Mouse (Mus musculus): ENCODE measurements around the gene Mylpf. TPM values are rescaled to one million over a fixed set of nuclear protein-coding genes. Genes with fewer than 3 reads are reported as not detected.

Gene Mylpf
- polyA plus RNA-seq, 1 experiment from 2014 or later, result 2.2 TPM

DNA sequence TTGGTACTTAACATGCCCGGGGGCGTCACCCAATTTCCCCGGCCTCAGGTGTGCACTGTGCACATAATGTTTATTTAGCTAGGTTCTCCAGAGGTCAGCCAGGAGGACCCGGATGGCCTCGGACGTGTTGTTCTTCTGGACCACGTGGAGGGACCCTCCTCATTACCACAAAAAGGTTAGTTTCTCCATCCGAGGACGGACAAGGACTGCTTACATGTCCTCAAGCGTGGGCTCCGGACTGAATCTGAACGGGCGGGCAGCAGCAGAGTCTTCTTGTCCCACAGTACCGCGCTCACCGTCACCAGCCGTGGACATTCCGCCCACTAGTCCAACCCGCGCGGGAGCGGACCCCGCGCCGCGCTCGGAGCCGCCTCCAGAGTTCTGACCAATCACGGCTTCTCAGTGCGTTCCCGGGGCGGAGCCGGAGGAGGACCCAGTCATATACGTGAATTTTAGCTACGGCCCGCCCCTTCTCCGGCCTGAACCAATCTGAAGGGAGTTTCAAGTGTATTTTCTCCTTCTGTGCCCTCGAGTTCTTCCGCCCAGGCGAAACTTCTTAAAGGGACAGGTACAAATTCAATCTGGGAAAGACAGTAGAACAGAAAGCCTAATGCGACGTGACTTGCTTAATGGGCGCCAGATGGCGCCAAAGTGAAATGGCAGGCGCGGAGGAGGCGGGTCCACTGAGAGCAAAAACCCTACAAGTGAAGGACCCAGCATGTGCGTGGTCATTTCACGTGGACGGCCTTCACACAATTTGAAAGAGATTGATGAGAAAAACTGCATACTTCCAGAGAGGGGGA is 51.8 kb downstream of the Mylpf start, which contains the start of gene Dctpp1:
TSS of gene Dctpp1 (minus strand) at position 401 of the 803 bp plus-strand sequence.
- Histone ChIP-seq H3K4me1 (replicated peaks; ENCODE audit: control insufficient read depth, insufficient read depth, low read length) (0 out of 2 replicates have a peak, but pooled peaks cover 7% of the 10 kb centered on the region), H3K9me3 (ENCODE audit: control insufficient read depth, low read length) (no peaks in the 10 kb centered on the region), H3K4me2 (replicated peaks) (peak within 1 kb of the TSS; percentile 86), H3K9ac (peak within 1 kb of the TSS; percentile 73), H3K36me3 (replicated peaks; ENCODE audit: control insufficient read depth, insufficient read depth) (peaks cover 5% of the 10 kb centered on the region; the same call in 1 of the 2 replicates), H3K4me3 (replicated peaks; ENCODE audit: low read length) (peak within 1 kb of the TSS; percentile 61), H3K27me3 (ENCODE audit: control insufficient read depth, insufficient read depth, low read length) (no peaks in the 10 kb centered on the region), H3K27ac (no peak within 1 kb of the TSS)
- ATAC-seq (ENCODE audit: low FRiP score), result peak; percentile 98
- DNase-seq (ENCODE audit: low spot score), result peak; percentile 97
- WGBS, result under 1% methylated on average over 50 of the region's 50 CpGs

DNA sequence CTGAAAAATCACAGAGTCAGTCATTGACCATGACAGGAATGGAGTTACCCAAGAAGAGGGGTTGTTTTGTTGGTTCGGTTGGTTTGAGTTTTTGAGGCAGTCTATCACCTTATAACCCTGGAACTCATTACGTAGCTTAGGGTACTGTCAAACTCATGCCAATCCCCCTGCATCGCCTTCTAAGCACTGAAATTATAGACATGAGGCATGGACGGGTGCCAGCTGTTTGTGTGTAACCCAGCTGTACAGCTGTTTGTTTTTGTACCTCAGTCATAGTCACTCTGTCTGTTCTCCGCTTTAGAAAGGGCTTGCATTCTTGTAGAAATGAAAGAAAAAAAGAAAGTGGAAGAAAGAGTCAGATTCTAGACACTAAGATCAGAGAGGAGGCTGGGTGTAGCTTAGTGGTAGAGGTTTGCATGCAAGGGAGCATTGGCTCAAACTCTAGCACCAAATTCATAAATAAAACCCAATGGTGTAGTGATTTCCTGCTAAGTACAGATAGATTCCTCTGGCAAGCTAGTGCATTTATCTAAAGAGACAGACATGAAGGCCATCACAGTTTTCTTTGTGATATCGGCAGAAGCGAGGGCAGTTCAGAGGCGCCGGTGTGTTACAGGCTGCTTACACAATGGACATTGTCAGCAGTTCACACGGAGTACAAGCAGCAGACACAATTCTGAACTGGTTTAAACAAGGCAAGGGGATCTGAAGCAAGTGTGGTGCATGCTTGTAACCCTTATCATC is 53.7 kb downstream of the Mylpf start:
- ATAC-seq (ENCODE audit: low FRiP score) (no peak), DNase-seq (ENCODE audit: low spot score) (no peak)
- Histone ChIP-seq H3K4me1 (replicated peaks; ENCODE audit: control insufficient read depth, insufficient read depth, low read length) (0 out of 2 replicates have a peak, but pooled peaks cover 7% of the 10 kb centered on the region), H3K36me3 (replicated peaks; ENCODE audit: control insufficient read depth, insufficient read depth) (no peaks in the 10 kb centered on the region), H3K9ac (no peak overlapping the region), H3K4me3 (replicated peaks; ENCODE audit: low read length) (no peak overlapping the region), H3K9me3 (ENCODE audit: control insufficient read depth, low read length) (no peaks in the 10 kb centered on the region), H3K27me3 (ENCODE audit: control insufficient read depth, insufficient read depth, low read length) (no peaks in the 10 kb centered on the region), H3K4me2 (replicated peaks) (no peak overlapping the region), H3K27ac (no peak overlapping the region)
- 83% methylated on average over 10 of the region's 10 CpGs for WGBS

DNA sequence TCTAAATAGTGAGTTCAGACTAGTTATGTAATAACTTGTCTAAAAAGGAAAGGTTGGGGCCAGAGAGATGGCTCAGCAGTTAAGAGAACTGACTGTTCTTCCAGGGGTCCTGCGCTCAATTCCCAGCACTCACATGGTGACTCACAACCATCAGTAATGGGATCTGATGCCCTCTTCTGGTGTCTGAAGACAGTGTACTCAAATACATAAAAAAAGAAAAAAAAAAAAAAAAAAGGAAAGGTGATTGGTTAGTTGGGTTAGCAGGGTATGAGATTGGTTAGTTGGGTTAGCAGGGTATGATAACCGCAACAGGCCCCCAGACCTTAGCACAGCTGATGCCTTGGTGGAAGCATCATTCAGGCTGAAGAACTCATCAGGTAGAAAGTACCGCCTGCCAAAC is 54.8 kb downstream of the Mylpf start:
- Histone ChIP-seq H3K36me3 (replicated peaks; ENCODE audit: control insufficient read depth, insufficient read depth) (peaks cover 4% of the 10 kb centered on the region), H3K4me2 (replicated peaks) (no peak overlapping the region), H3K9ac (no peak overlapping the region), H3K27me3 (ENCODE audit: control insufficient read depth, insufficient read depth, low read length) (no peaks in the 10 kb centered on the region), H3K27ac (no peak overlapping the region), H3K4me3 (replicated peaks; ENCODE audit: low read length) (no peak overlapping the region), H3K4me1 (replicated peaks; ENCODE audit: control insufficient read depth, insufficient read depth, low read length) (0 out of 2 replicates have a peak, but pooled peaks cover 7% of the 10 kb centered on the region), H3K9me3 (ENCODE audit: control insufficient read depth, low read length) (peaks cover 4% of the 10 kb centered on the region; the same call in 1 of the 2 replicates)
- DNase-seq (ENCODE audit: low spot score), result no peak
- 100% methylated on average over 3 of the region's 3 CpGs for WGBS
- ATAC-seq (ENCODE audit: low FRiP score), result no peak

Other genes starting within 250 kb of the Mylpf start
- 110 and 118 TPM in 2 replicates for gene Cdipt, start 233.0 kb upstream of the Mylpf start, polyA plus RNA-seq (2014; fragmentation: Nextera tagmentation; extraction: Ambion mirVana)
- 0.98 and 1.0 TPM in 2 replicates for gene Cdiptos, start 232.8 kb upstream of the Mylpf start, polyA plus RNA-seq (2014; fragmentation: Nextera tagmentation; extraction: Ambion mirVana)
- gene Mvp, start 194.3 kb upstream of the Mylpf start, polyA plus RNA-seq (2014; fragmentation: Nextera tagmentation; extraction: Ambion mirVana), result 3.4 and 4.0 TPM in 2 replicates
- 0.70 TPM in 1 of 2 replicates, not detected in the other for gene Pagr1b, start 192.4 kb upstream of the Mylpf start, polyA plus RNA-seq (2014; fragmentation: Nextera tagmentation; extraction: Ambion mirVana)
- gene Pagr1a, start 191.5 kb upstream of the Mylpf start, polyA plus RNA-seq (2014; fragmentation: Nextera tagmentation; extraction: Ambion mirVana), result 31.5 and 38.6 TPM in 2 replicates
- gene Gm42742, start 187.8 kb upstream of the Mylpf start, polyA plus RNA-seq (2014; fragmentation: Nextera tagmentation; extraction: Ambion mirVana), result 51.9 and 52.3 TPM in 2 replicates
- gene Prrt2, start 187.7 kb upstream of the Mylpf start, polyA plus RNA-seq (2014; fragmentation: Nextera tagmentation; extraction: Ambion mirVana), result 46.7 and 57.0 TPM in 2 replicates
- 68.6 and 73.1 TPM in 2 replicates for gene Maz, start 181.9 kb upstream of the Mylpf start, polyA plus RNA-seq (2014; fragmentation: Nextera tagmentation; extraction: Ambion mirVana)
- 20.3 and 24.6 TPM in 2 replicates for gene Kif22, start 166.4 kb upstream of the Mylpf start, polyA plus RNA-seq (2014; fragmentation: Nextera tagmentation; extraction: Ambion mirVana)
- gene Zg16, start 121.6 kb upstream of the Mylpf start, polyA plus RNA-seq (2014; fragmentation: Nextera tagmentation; extraction: Ambion mirVana), result not detected in 2 replicates
- gene AI467606, start 117.5 kb upstream of the Mylpf start, polyA plus RNA-seq (2014; fragmentation: Nextera tagmentation; extraction: Ambion mirVana), result 1.7 and 1.9 TPM in 2 replicates
- gene Qprt, start 86.7 kb upstream of the Mylpf start, polyA plus RNA-seq (2014; fragmentation: Nextera tagmentation; extraction: Ambion mirVana), result 0.55 and 0.87 TPM in 2 replicates
- not detected in 2 replicates for gene Spn, start 71.1 kb upstream of the Mylpf start, polyA plus RNA-seq (2014; fragmentation: Nextera tagmentation; extraction: Ambion mirVana)
- 63.7 and 64.9 TPM in 2 replicates for gene Cd2bp2, start 12.8 kb upstream of the Mylpf start, polyA plus RNA-seq (2014; fragmentation: Nextera tagmentation; extraction: Ambion mirVana)
- 24.6 and 33.0 TPM in 2 replicates for gene Tbc1d10b, start 422 bp upstream of the Mylpf start, polyA plus RNA-seq (2014; fragmentation: Nextera tagmentation; extraction: Ambion mirVana)
- gene Zfp553, start 24.2 kb downstream of the Mylpf start, polyA plus RNA-seq (2014; fragmentation: Nextera tagmentation; extraction: Ambion mirVana), result 25.0 TPM in 2 replicates
- gene Sept1, start 24.2 kb downstream of the Mylpf start, polyA plus RNA-seq (2014; fragmentation: Nextera tagmentation; extraction: Ambion mirVana), result 8.3 and 9.2 TPM in 2 replicates
- gene Zfp771, start 35.4 kb downstream of the Mylpf start, polyA plus RNA-seq (2014; fragmentation: Nextera tagmentation; extraction: Ambion mirVana), result 63.4 and 63.5 TPM in 2 replicates
- gene Dctpp1, start 51.8 kb downstream of the Mylpf start, polyA plus RNA-seq (2014; fragmentation: Nextera tagmentation; extraction: Ambion mirVana), result 119 and 126 TPM in 2 replicates
- 76.3 and 80.6 TPM in 2 replicates for gene Sephs2, start 65.2 kb downstream of the Mylpf start, polyA plus RNA-seq (2014; fragmentation: Nextera tagmentation; extraction: Ambion mirVana)
- gene Itgal, start 87.4 kb downstream of the Mylpf start, polyA plus RNA-seq (2014; fragmentation: Nextera tagmentation; extraction: Ambion mirVana), result 0.12 and 0.46 TPM in 2 replicates
- 4.8 and 6.1 TPM in 2 replicates for gene Zfp768, start 136.7 kb downstream of the Mylpf start, polyA plus RNA-seq (2014; fragmentation: Nextera tagmentation; extraction: Ambion mirVana)
- gene Zfp747, start 167.2 kb downstream of the Mylpf start, polyA plus RNA-seq (2014; fragmentation: Nextera tagmentation; extraction: Ambion mirVana), result 8.2 and 8.5 TPM in 2 replicates
- 4.5 and 5.7 TPM in 2 replicates for gene 9130019O22Rik, start 178.3 kb downstream of the Mylpf start, polyA plus RNA-seq (2014; fragmentation: Nextera tagmentation; extraction: Ambion mirVana)
- gene E430018J23Rik, start 184.7 kb downstream of the Mylpf start, polyA plus RNA-seq (2014; fragmentation: Nextera tagmentation; extraction: Ambion mirVana), result 6.1 and 6.4 TPM in 2 replicates
- 4.2 and 5.3 TPM in 2 replicates for gene Zfp764, start 197.9 kb downstream of the Mylpf start, polyA plus RNA-seq (2014; fragmentation: Nextera tagmentation; extraction: Ambion mirVana)
- 25.6 and 31.6 TPM in 2 replicates for gene Zfp688, start 213.2 kb downstream of the Mylpf start, polyA plus RNA-seq (2014; fragmentation: Nextera tagmentation; extraction: Ambion mirVana)
- gene Zfp689, start 240.3 kb downstream of the Mylpf start, polyA plus RNA-seq (2014; fragmentation: Nextera tagmentation; extraction: Ambion mirVana), result 12.9 and 14.0 TPM in 2 replicates